Mouse (Mus musculus) liver, embryonic 13.5 days (tissue): ENCODE data around the gene Cep350. TPM values are rescaled to one million over a fixed set of nuclear protein-coding genes. Genes with fewer than 3 reads are reported as not detected.

ENCODE experiments used
- ATAC-seq: fragments of 200-750 bp; cut with Nextera tagmentation; 2 replicates; pipeline ENCODE4 v1.8.0; 2017; ENCODE audit warnings: low read depth, mild to moderate bottlenecking, moderate number of reproducible peaks, moderate library complexity
- DNase-seq: peaks from one replicate; pipeline ENCODE4 v3.0.0; 2022
- H3K27ac ChIP-seq: fragments of 300-500 bp; sonication (generic); 2 replicates; pipeline ENCODE4 v1.5.1; 2015; ENCODE audit warnings: moderate library complexity, mild to moderate bottlenecking, inconsistent platforms
- H3K27me3 ChIP-seq: fragments of 300-500 bp; sonication (generic); 2 replicates; pipeline ENCODE4 v1.6.1; 2015; ENCODE audit warnings: mild to moderate bottlenecking, inconsistent platforms
- H3K36me3 ChIP-seq: fragments of 300-500 bp; sonication (generic); 2 replicates; pipeline ENCODE4 v1.6.1; 2015; ENCODE audit warnings: mild to moderate bottlenecking, inconsistent platforms
- H3K4me1 ChIP-seq: fragments of 300-500 bp; sonication (generic); replicated peaks from 2 replicates; pipeline ENCODE4 v1.6.1; 2015; ENCODE audit warnings: inconsistent platforms
- H3K4me2 ChIP-seq: fragments of 300-500 bp; sonication (generic); 2 replicates; pipeline ENCODE4 v1.6.1; 2015; ENCODE audit warnings: inconsistent platforms, mild to moderate bottlenecking, moderate library complexity
- H3K4me3 ChIP-seq: fragments of 300-500 bp; sonication (generic); replicated peaks from 2 replicates; pipeline ENCODE4 v1.5.1; 2015; ENCODE audit warnings: mild to moderate bottlenecking, inconsistent platforms
- H3K9ac ChIP-seq: fragments of 300-500 bp; sonication (generic); 2 replicates; pipeline ENCODE4 v1.6.1; 2015; ENCODE audit warnings: mild to moderate bottlenecking, inconsistent platforms
- H3K9me3 ChIP-seq: fragments of 300-500 bp; sonication (generic); replicated peaks from 2 replicates; pipeline ENCODE4 v1.6.1; 2016; ENCODE audit warnings: inconsistent platforms
- WGBS: fragments of 180-500 bp; shearing (Covaris S2); methylation state at CpG from one replicate; pipeline ENCODE4 v1.1.7; 2015; ENCODE audit not compliant: insufficient replicate concordance; 5-methylcytosine and 5-hydroxymethylcytosine counted together
- polyA plus RNA-seq: library from polyadenylated mRNA; unstranded; fragments of >200 nt; fragmentation: Nextera tagmentation; extraction: Ambion mirVana; gene quantifications from 2 replicates; pipeline ENCODE4 v1.2.1, GENCODE M21; 2015

The Cep350 gene
- polyA plus RNA-seq = 5.0 TPM in 2 replicates

GRCm38 (mm10) chr1:155973068-155973718 is at the start of gene Cep350:
TSS of gene Cep350 (minus strand) at chr1:155973255.
- DNase-seq (peak; percentile 96), ATAC-seq (peak; percentile 96)
- Histone ChIP-seq H3K4me3 (peak within 1 kb of the TSS; percentile 97), H3K4me1 (peaks cover 46% of the 10 kb centered on the region), H3K27me3 (no peaks in the 10 kb centered on the region), H3K9ac (peak within 1 kb of the TSS; percentile 99), H3K27ac (peak within 1 kb of the TSS; percentile 97), H3K4me2 (peak within 1 kb of the TSS; percentile 82), H3K36me3 (no peaks in the 10 kb centered on the region), H3K9me3 (no peaks in the 10 kb centered on the region)
- 0% methylated on average over 40 of the region's 57 CpGs for WGBS

GRCm38 (mm10) chr1:156020402-156020801 is 47.3 kb upstream of the Cep350 start:
- no peak overlapping the region for H3K27ac ChIP-seq

GRCm38 (mm10) chr1:156019800-156020199 is 46.7 kb upstream of the Cep350 start:
- H3K9me3 ChIP-seq = no peaks in the 10 kb centered on the region
- WGBS = 87% methylated on average over 1 of the region's 1 CpGs
- no peak overlapping the region for H3K27ac ChIP-seq
- H3K36me3 ChIP-seq = peaks cover 52% of the 10 kb centered on the region
- DNase-seq = no peak
- H3K4me2 ChIP-seq = no peak overlapping the region
- H3K4me1 ChIP-seq = no peaks in the 10 kb centered on the region
- no peaks in the 10 kb centered on the region for H3K27me3 ChIP-seq
- H3K9ac ChIP-seq = no peak overlapping the region
- no peak for ATAC-seq
- H3K4me3 ChIP-seq = no peak overlapping the region

More at GRCm38 (mm10) chr1:156020402-156020801, 47.3 kb upstream of the Cep350 start:
- peaks cover 50% of the 10 kb centered on the region for H3K36me3 ChIP-seq
- H3K9me3 ChIP-seq = no peaks in the 10 kb centered on the region
- ATAC-seq = no peak
- no peak overlapping the region for H3K4me3 ChIP-seq
- no peaks in the 10 kb centered on the region for H3K27me3 ChIP-seq
- 94% methylated on average over 1 of the region's 1 CpGs for WGBS
- no peak for DNase-seq
- H3K4me2 ChIP-seq = no peak overlapping the region
- H3K4me1 ChIP-seq = no peaks in the 10 kb centered on the region
- H3K9ac ChIP-seq = no peak overlapping the region

DNA sequence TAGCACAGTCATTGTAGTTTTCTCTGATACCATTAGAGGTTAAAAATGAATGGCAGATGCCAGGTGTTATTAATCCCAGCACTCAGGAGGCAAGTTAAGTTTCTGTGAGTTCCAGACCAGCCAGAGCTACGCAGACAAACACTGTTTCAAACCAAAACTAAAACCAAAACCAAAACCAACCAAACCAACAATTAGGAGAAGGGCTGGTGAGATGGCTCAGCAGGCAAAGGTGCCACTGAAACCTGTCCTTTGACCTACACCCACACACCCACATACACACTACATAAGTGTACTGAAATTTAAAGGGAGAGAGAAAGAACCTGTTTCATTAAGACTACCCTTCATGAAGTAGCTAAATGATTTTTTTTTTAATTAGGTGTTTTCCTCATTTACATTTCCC is 35.9 kb upstream of the Cep350 start:
- Histone ChIP-seq H3K4me1 (no peaks in the 10 kb centered on the region), H3K4me3 (no peak overlapping the region), H3K9me3 (no peaks in the 10 kb centered on the region), H3K4me2 (no peak overlapping the region), H3K9ac (no peak overlapping the region), H3K27me3 (no peaks in the 10 kb centered on the region), H3K27ac (no peak overlapping the region), H3K36me3 (peaks cover 60% of the 10 kb centered on the region)
- no peak for DNase-seq
- WGBS = 82% methylated on average over 1 of the region's 1 CpGs
- ATAC-seq = no peak

DNA sequence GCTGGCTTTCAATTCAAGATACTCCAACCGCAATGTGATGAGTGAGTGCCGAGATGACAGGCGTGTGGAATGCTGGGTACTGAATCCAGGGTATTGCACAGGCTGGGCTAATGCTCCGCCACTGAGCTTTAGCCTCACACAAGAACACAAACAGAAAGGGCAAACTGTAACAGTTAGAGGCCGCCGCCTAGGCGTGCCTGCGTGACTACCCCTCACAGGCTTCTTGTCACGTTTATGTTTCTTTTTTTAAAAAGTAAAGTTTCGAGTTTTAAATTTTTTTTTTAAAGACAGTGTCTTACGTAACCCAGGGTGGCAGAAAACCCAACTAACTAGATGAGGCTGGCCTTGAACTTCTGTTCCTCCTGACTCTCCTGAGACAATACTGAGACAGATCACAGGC is 32.9 kb upstream of the Cep350 start:
- DNase-seq (no peak), ATAC-seq (no peak)
- WGBS = 83% methylated on average over 11 of the region's 11 CpGs
- H3K27ac ChIP-seq = no peak overlapping the region
- peaks cover 50% of the 10 kb centered on the region for H3K36me3 ChIP-seq
- no peak overlapping the region for H3K9ac ChIP-seq
- no peak overlapping the region for H3K4me3 ChIP-seq
- no peaks in the 10 kb centered on the region for H3K27me3 ChIP-seq
- no peaks in the 10 kb centered on the region for H3K9me3 ChIP-seq
- H3K4me1 ChIP-seq = no peaks in the 10 kb centered on the region
- H3K4me2 ChIP-seq = no peak overlapping the region

DNA sequence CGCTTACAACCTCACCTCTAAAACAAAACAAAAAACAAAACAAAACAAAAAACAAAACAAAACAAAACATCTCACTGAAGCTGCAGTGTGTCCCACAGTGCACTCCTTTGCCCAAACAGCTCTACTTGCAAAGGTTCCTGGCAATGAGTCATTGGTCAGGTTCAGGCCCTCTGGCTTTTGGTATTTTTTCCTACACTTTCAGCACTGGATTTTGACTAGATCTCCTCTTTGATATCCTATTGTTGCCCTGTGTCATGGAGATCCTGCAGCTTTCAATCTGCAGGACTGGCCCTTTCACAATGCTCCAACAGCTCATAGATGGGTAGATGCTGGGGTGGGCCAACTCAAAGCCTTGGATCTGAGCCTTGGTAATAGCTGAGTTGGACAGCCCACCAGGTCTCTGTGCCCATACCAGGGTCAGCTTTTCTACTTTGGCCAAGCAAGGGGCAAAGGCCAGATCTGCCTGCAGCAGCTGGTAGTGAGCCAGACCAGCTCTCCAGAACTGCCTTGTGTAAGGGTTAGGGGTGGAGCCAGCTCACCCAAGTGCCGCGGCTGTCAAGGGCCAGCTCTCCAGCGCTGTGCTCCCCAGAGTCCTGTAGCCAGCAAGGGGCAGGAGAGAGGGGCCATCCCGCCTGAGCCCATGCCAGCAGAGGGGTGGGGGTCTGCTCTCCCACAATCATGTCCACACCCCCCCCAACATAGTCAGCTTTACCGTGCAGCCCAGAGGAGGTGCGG is 30.3 kb upstream of the Cep350 start:
- peaks cover 35% of the 10 kb centered on the region for H3K36me3 ChIP-seq
- WGBS = 81% methylated on average over 7 of the region's 7 CpGs
- no peak overlapping the region for H3K4me2 ChIP-seq
- H3K27ac ChIP-seq = no peak overlapping the region
- DNase-seq = no peak
- H3K9me3 ChIP-seq = no peaks in the 10 kb centered on the region
- H3K4me1 ChIP-seq = no peaks in the 10 kb centered on the region
- ATAC-seq = 0 out of 2 replicates have a peak, but pooled peaks have one; percentile 39
- H3K4me3 ChIP-seq = no peak overlapping the region
- H3K9ac ChIP-seq = no peak overlapping the region
- no peaks in the 10 kb centered on the region for H3K27me3 ChIP-seq

DNA sequence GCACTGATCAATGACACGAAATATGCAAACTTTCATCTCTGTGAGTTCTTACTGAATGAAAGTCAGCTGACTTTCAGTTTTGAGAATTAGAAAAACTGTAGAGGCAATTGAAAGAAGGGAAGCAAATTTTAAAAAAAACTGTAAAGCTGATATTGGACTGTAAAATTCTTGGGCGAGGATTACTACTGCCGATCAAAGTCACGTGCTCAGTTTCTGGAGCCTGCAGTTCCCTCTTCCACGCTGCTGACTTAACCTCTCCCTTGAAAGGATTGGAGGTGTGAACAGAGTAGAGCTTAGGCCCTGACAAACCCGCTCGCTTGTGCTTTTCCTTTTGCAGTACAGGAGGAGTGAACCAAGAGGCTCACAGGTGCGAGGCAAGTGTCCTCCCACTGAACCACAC is 29.3 kb upstream of the Cep350 start:
- no peaks in the 10 kb centered on the region for H3K27me3 ChIP-seq
- no peak overlapping the region for H3K4me3 ChIP-seq
- WGBS = 84% methylated on average over 8 of the region's 8 CpGs
- H3K36me3 ChIP-seq = peaks cover 29% of the 10 kb centered on the region
- H3K9me3 ChIP-seq = no peaks in the 10 kb centered on the region
- ATAC-seq (no peak), DNase-seq (no peak)
- H3K9ac ChIP-seq = no peak overlapping the region
- no peak overlapping the region for H3K27ac ChIP-seq
- H3K4me2 ChIP-seq = no peak overlapping the region
- H3K4me1 ChIP-seq = no peaks in the 10 kb centered on the region

DNA sequence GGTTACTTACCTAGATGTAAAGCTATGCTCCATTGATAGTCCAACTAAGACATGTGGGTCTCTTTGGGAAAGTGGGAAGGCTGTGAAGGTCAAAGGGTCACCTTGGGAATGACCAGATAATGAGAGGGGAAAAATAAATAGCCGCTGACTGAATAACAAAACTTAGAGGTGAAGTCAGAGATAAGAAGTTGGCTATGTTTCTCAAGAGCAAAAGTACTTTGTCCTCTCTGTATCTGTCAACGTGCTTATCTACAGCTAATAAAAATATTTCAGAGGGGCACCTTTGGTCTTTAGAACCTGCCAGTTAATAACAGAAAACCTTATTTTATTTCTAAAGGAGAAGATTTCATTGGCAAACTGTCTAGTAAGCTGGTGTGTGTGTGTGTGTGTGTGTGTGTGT is 22.6 kb upstream of the Cep350 start:
- no peak for ATAC-seq
- Histone ChIP-seq H3K36me3 (no peaks in the 10 kb centered on the region), H3K27me3 (no peaks in the 10 kb centered on the region), H3K9ac (no peak overlapping the region), H3K9me3 (no peaks in the 10 kb centered on the region), H3K4me2 (no peak overlapping the region), H3K4me3 (no peak overlapping the region), H3K4me1 (no peaks in the 10 kb centered on the region), H3K27ac (no peak overlapping the region)
- DNase-seq = no peak
- 39% methylated on average over 2 of the region's 2 CpGs for WGBS

DNA sequence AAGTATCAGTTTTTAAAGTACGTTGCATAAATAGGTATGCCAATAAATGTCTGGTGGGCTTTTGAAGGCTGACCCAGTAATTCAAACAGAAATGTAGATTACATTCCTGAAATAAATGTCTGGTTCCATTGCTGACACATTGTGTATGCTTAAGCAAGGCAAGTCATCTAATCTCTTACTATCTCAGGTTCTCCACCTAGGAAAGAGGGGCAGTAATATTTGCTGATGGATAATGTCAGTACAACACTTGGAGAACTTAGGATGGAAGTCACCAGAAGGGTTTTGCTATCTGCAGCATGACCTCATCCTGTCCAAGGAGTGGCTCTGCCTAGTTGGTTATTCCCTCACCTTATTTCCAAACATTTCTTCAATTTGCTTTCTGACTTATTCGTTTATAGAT is 21.5 kb upstream of the Cep350 start:
- Histone ChIP-seq H3K27me3 (no peaks in the 10 kb centered on the region), H3K9me3 (no peaks in the 10 kb centered on the region), H3K27ac (no peak overlapping the region), H3K36me3 (no peaks in the 10 kb centered on the region), H3K9ac (no peak overlapping the region), H3K4me2 (no peak overlapping the region), H3K4me1 (no peaks in the 10 kb centered on the region), H3K4me3 (no peak overlapping the region)
- no peak for DNase-seq
- 53% methylated on average over 2 of the region's 2 CpGs for WGBS
- ATAC-seq = no peak

- Histone ChIP-seq H3K4me2 (no peak overlapping the region), H3K36me3 (no peaks in the 10 kb centered on the region), H3K27ac (no peak overlapping the region), H3K9ac (no peak overlapping the region), H3K4me1 (no peaks in the 10 kb centered on the region), H3K9me3 (no peaks in the 10 kb centered on the region), H3K27me3 (no peaks in the 10 kb centered on the region), H3K4me3 (no peak overlapping the region)
- no peak for DNase-seq
- ATAC-seq = no peak
- WGBS = 66% methylated on average over 11 of the region's 11 CpGs
These were observed 17.3 kb upstream of the Cep350 start for GRCm38 (mm10) chr1:155990391-155990790.

DNA sequence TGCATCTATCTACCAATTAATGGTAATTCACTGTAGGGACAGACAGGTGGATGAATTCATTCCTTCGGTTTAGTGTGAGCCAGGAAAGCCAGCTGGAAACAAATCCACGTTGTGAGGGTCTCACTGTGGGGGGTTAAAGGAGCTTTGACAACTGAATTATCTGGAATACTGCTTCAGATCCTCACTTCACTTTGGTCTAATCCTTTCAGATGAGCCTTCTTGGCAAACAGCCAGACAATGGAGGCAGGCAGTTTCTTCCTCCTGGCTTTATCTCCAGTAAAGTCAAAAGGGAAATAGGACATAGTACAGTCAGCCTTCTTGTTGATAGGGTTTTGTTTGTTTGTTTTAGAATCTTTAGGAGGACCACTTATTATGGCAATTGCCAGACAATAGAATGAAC is 16.3 kb upstream of the Cep350 start:
- Histone ChIP-seq H3K4me3 (no peak overlapping the region), H3K36me3 (no peaks in the 10 kb centered on the region), H3K4me2 (no peak overlapping the region), H3K9me3 (no peaks in the 10 kb centered on the region), H3K9ac (no peak overlapping the region), H3K4me1 (no peaks in the 10 kb centered on the region), H3K27ac (no peak overlapping the region), H3K27me3 (no peaks in the 10 kb centered on the region)
- no peak for DNase-seq
- no peak for ATAC-seq
- 32% methylated on average over 2 of the region's 2 CpGs for WGBS

DNA sequence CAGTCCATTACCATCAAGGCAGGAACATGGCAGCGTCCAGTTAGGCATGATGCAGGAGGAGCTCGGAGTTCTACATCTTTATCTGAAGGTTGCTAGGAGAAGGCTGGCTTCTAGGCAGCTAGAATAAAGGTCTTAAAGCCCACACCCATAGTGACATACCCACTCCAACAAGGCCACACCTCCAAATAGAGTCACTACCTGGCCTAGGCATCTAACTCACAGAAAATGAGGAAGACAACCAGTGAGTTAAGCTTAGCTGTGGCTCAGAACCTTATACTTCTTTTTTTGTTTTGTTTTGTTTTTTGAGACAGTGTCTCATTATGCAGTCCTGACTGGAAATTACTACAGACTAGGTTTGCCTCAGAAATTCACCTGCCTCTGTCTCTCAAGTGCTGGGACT is 14.6 kb upstream of the Cep350 start:
- Histone ChIP-seq H3K27ac (no peak overlapping the region), H3K4me2 (no peak overlapping the region), H3K36me3 (no peaks in the 10 kb centered on the region), H3K4me3 (no peak overlapping the region), H3K4me1 (peaks cover 6% of the 10 kb centered on the region), H3K27me3 (no peaks in the 10 kb centered on the region), H3K9ac (no peak overlapping the region), H3K9me3 (no peaks in the 10 kb centered on the region)
- no peak for ATAC-seq
- DNase-seq = no peak
- 60% methylated on average over 2 of the region's 2 CpGs for WGBS
